Mouse (Mus musculus): Measurements from ENCODE around the gene Rab40c.

Rab40c gene

DNA sequence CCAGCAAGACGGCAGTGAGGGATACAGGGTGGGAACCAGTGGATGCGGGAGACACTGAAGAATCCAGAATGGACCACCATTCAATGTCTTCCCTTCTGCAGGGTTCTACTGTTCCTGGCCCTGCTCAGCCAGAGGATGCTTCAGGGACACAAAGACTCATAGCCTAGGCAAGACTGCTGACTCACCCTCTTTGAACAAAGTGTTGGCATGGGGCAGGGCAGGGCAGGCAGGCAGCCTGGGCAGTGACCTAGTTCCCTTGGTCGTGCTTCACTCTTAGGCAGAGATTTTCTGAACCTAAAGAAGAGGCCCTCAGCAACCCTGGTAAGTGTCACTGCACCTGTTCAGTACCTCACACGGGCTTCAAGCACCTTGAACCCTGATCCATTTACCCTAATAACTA is 7.7 kb downstream of the Rab40c start:
- ATAC-seq (ENCODE audit: insufficient number of reproducible peaks, low FRiP score, low TSS enrichment), result peak; percentile 84; the same call in 1 of the 2 replicates

DNA sequence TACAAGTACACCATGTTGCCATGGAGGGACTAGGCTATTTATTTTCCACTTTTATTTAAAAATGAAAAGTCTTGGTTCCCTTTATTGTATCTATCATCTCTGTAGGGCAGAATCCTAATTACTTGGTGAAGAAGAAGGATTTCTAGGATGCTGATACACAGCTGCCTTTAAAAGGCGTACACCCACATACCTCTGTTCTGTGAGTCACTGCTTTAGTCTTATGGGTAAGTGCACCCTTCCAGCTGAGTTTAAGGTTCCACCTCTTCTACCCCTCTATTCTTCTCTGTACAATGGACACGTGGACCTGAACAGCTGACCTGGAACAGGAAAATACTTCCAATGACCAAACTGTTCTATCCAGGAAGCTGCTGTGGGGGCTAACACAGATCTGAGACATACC is 11.9 kb downstream of the Rab40c start:
- no peak for ATAC-seq (ENCODE audit: insufficient number of reproducible peaks, low FRiP score, low TSS enrichment)

DNA sequence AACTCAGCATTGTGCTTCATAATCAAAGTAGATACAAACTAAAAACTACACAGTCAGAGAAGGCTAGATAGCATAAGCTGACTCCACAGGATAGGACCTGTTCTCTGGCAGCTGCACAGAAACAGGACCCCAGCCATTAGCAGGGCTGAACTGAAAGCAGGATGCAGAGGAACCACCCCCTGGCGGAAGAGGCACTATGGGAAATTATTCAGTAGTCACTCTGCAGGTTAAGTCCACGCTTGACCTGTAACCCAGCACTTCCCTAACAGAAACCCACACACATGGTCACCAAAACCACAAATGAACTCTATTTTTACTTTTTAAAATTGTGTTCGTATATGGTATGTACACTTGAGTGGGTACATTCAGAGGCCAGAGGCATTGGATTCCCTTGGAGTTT is 16.5 kb downstream of the Rab40c start:
- no peak for ATAC-seq (ENCODE audit: insufficient number of reproducible peaks, low FRiP score, low TSS enrichment)

DNA sequence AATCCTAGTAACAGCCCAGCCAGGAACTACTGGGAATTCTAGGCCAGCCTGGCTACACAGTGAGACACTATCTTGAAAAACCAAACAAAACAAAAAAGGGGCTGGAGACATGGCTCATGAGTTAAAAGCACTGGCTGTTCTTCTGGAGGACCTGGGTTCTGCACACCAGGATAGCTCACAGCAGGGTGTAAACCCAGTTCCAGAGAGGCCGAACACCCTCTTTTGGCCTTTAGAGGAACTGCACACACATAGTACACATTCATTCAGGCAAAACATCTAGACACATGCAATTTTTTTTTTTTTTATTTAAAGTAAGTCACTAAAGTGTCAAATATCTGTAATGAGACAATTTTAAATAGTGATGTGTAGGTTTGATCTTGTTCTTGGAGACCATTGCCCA is 19.3 kb downstream of the Rab40c start:
- no peak for ATAC-seq (ENCODE audit: insufficient number of reproducible peaks, low FRiP score, low TSS enrichment)

DNA sequence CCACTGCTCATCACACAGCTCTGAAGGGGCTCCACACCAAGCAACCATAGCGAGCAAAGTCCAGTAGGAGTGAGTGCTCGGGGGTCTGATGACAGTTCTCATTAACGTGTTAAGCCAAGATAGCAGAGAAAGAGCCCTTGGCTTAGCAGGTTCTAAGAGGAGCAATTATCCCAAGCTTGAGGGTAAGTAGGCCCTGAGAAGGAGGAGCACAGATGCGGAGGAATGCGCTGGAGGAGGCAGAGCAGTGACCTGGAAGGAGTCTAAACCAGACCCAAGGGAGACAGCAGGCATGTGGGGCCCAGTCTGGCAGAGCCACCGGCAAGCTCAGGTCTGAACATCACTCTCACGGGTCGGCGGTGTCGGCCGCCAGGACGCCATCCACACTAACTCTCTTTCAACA is 23.6 kb downstream of the Rab40c start:
- no peak for ATAC-seq (ENCODE audit: insufficient number of reproducible peaks, low FRiP score, low TSS enrichment)

DNA sequence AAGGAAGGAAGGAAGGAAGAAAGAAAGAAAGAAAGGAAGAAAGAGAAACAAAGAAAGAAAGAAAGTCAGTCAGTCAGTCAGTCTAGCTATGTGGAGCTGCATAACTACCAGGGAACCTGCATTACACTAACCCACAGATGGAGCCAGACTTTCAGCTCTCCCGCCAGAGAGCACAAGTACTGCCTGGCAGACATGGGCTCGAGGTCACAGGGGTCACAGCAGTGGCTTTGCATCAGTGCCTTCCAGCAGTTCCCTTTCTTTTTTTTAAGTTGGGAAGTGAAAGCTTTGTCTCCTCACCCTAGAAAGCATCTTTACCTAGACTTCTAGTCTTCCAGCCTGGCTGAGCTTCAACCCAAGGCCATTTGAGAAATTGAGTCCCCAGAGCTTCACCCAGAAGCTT is 24.1 kb downstream of the Rab40c start:
- no peak for ATAC-seq (ENCODE audit: insufficient number of reproducible peaks, low FRiP score, low TSS enrichment)

DNA sequence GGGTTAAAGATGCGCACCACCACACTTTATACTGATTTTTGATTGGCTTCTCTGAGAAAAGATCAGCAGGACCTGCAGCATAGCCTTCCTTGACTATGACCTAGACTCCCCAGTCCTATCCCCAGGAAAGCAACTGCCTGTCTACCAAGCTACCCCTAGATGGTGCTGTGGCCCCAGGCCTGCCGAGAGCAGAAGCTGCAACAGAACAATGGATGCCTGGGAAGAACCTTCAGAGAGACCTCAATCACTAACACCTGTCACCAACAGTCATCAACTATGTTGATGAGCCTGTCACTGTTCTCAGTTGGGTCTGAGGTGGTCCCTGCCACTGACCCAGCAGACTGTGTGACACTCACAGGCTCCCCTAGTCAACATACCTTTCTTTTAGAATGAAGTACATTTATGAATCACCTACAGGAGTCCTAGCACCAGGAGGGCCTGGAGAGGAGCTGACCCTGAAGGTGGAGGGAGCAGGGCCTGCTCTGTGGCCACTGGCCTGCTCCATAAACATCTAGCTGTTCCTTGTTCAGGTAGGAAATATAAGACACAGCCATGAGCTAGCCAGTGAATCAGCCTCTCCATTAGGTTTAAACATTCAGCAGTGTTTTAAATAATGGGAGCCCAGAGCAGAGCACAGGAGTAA is 25.4 kb downstream of the Rab40c start:
- ATAC-seq (ENCODE audit: insufficient number of reproducible peaks, low FRiP score, low TSS enrichment), result peak; percentile 68; the same call in 1 of the 2 replicates

DNA sequence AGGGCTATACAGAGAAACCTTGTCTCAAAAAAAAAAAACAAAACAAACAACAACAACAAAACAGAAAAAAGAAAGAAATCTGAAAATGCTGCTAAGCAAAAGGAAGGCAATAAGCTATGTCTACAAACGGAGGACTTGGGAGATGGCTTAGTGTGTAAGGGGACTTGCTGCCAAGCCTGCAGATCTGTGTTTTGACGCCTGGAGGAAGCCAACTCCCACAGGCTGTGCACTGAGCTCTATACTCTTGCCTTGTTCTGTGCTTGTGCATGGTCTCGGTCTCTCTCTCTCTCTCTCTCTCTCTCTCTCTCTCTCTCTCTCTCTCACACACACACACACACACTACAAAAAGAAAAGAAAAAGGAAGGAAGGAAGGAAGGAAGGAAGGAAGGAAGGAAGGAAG is 30.7 kb downstream of the Rab40c start:
- no peak for ATAC-seq (ENCODE audit: insufficient number of reproducible peaks, low FRiP score, low TSS enrichment)

DNA sequence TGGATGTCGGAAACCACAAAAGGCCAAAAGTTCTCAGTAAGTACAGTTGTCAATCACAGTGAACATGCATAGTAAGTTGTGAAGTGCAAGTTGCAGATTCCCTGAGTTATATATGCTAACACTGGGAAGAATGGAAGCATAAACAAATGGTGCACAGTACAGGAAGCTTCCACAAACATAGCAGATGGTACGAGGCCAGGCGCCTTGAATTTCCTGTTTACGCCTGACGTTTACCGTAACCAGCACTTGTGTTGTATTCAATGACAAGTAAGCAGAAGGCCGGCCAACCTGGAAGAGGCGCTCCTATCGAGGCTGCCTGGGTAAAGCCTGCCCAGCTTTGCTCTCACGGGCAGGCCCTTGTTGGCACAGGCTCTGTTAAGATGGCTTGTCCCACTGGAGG is 32.1 kb downstream of the Rab40c start:
- no peak for ATAC-seq (ENCODE audit: insufficient number of reproducible peaks, low FRiP score, low TSS enrichment)

DNA sequence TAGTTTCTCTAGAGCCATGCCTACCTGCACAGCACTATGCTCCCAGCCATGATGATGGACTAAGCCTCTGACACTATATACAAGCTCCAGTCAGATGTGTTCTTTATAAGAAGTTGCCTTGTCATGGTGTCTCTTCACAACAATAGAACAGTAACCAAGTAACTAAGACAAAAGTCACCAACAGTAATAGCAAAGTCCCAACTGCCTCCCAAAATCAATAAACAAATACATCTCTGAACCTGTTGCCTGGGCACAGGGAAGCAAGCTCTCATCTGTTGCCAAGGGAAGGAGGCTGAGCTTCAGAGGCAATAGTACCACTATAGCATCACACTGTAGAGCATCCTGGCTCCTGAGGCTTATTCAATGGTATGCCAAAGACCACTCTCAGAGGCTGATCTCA is 32.7 kb downstream of the Rab40c start:
- no peak for ATAC-seq (ENCODE audit: insufficient number of reproducible peaks, low FRiP score, low TSS enrichment)

DNA sequence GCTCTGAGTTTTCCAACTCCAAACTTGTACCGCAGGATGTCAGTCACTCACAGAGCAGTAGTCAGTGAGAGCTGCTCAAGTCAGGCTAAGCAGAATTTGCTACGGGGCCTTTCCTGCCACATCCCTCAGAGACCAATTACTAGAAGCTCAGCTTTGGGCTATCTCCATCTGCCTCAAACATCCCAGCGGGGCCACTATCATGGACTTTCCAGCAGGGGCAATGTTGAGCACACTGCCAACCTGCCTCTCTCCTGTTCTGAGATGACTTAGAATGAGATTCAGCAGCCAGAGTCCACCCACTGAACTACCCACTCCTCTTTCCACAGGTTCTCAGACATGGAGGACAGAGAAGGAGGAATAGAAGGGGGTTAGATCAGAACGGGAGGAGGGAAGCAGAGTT is 33.9 kb downstream of the Rab40c start:
- ATAC-seq (ENCODE audit: insufficient number of reproducible peaks, low FRiP score, low TSS enrichment), result no peak

DNA sequence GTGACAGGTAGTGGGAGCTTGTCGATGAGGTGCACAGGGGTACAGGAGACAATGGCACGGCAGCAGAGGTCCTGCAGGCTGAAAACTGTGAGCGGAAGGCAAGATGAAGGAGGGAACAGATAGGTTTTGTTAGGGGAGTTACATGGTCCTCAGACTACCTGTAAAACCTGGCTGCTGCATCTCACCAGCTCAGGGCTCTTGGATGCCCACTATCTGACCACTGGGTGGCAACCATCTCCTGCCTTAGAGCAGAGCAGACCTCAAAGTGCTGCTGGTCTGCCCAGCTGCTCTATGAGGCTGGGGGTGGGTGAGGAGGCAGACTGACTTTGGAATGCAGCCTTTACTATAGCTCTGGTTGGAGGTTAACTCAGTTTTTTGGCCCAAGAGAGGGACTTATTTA is 35.7 kb downstream of the Rab40c start:
- ATAC-seq (ENCODE audit: insufficient number of reproducible peaks, low FRiP score, low TSS enrichment), result no peak

DNA sequence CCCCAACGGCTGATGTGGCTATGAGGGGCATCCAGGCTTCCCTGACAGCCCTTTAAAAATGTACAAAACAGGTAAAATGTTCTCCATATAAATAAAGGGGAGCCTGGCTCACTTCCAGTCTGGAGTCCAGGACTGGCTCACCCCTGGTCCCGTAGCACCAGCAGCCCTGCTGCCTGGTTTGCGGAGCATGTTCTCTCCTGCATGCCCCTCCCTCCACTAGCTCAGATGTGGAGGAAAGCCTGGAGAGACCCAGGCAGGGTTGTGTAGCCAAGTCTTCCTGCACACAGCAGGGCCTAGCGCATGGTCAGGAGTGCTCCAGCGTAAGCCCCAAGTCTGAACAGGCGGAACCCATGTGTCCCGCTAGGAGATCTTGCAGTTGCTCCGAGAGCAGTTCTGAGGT is 36.3 kb downstream of the Rab40c start:
- no peak for ATAC-seq (ENCODE audit: insufficient number of reproducible peaks, low FRiP score, low TSS enrichment)

DNA sequence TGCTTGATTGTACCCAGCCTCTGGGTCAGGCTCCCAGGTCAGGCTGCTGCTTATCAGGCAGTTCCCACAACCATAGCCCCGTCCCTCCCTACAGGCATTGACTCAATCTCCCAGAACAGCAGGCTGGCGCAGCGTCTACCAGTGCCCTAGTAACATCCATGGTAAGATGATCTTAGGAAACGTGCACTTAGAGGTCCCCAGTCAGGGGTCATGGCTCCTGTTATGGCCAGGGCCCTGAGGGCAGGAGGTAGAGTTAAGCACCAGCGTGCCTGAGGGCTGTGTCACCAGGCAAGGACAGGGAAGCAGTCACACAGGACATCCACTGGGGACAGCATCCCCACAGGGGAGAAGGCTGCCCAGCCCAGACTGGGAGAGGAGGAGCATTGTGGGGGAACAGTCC is 37.2 kb downstream of the Rab40c start:
- ATAC-seq (ENCODE audit: insufficient number of reproducible peaks, low FRiP score, low TSS enrichment), result no peak

DNA sequence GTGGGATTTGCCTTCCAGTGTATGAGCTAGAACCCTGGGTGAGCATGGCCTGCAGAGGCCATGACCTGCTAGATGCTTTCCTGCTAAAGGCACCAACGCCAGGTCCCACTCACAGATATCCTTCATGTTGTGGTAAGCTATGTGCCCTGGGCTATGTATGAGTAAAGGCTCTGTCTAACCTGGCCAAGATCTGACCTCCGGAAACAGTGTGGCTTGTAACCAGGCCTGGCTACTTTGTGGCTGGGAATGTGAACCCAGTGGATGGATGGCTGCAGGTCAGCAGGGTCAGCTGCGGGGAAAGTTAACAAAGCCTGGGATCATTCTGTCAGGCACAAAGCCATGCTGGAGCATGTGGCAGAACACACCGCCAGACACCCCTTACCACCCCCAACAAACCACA is 37.8 kb downstream of the Rab40c start:
- no peak for ATAC-seq (ENCODE audit: insufficient number of reproducible peaks, low FRiP score, low TSS enrichment)

DNA sequence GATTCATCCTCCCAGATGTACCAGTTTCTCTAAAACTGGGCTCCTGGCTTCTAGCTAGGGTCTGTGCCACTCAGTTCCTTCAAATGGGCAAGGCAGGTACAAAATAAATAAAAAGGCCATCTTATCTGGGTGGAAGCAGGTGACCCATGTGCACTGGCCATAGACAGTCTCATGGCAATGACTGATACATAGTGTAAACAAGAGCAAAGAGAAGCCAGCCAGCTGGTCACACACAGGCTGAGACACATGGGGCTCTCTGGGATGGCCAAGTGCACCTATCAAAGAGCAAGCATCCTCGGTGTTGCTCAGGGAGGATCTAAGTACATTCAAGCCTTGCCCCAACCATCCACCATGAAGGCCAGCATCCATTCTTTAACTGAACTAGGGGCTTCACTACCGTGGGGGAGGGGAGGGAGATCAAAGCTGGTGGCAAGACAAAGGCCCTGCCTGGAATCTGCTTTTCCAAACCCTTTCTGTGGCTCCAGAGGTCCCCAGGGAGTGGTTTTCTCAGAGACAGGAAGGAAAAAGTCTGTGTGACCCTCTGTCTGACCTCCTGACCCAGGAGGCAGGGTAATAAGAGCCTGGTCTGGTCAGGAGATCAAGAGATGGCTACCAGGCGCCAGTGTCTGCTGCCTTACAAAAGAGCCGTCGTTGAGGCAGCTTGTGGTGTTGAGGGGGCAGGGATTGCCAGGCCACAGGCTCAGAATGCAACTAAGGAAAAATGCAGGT is 38.5 kb downstream of the Rab40c start:
- no peak for ATAC-seq (ENCODE audit: insufficient number of reproducible peaks, low FRiP score, low TSS enrichment)

DNA sequence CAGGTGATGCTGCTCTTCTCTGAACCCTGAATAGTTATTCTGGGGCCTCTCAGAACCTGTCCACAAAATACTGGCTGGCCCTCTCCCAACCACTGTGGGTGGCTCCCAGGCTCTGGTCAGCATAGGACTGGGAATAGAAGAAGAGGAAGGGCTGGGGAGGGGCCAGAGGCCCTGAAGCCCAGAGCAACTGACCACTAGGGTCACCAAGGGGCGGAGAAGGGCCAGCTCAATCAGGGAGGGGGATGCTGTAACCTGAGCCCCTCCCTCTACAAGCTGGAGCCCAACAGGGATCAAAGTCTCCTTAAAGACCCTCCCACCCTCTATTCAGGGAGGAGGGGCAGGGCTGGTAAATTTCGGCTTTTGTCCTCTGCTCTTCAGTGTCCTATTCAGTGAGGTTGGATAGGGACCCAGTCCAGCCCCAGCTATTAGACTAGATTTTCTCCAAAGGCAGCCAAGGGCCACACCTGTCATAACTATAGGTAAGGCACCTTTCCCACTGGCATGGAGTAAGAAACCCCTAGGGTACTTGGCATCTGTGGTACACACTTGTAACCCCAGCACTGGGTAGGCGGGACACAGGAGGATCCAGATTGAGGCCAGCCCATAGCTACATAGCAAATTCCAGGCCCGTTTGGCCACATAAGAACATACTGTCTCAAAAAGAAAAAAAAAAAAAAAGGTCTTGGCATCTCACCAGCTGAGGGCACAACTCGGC is 39.2 kb downstream of the Rab40c start, which contains the start of gene Wfikkn1:
TSS of gene Wfikkn1 (minus strand) at position 663 of the 715 bp plus-strand sequence.
- no peak for ATAC-seq (ENCODE audit: insufficient number of reproducible peaks, low FRiP score, low TSS enrichment)

DNA sequence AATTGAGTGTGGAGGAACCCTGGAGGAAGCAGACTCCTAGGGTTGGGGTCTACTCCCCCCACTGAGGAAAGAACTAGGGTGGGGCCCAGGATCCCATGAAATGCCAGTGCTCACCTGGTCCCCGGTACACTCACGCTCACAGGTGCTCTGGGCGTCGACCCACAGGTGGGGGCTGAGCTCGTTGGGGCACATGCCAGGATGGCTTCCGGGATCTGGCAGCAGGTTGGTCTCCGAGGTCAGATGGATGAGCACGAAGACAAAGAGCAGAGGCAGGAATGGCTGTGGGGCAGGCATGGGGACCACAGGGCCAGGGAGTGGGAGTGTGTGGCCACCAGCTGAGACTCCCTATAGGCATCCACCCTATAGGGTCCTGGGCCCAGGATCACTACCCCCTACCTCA is 39.8 kb downstream of the Rab40c start:
- no peak for ATAC-seq (ENCODE audit: insufficient number of reproducible peaks, low FRiP score, low TSS enrichment)

DNA sequence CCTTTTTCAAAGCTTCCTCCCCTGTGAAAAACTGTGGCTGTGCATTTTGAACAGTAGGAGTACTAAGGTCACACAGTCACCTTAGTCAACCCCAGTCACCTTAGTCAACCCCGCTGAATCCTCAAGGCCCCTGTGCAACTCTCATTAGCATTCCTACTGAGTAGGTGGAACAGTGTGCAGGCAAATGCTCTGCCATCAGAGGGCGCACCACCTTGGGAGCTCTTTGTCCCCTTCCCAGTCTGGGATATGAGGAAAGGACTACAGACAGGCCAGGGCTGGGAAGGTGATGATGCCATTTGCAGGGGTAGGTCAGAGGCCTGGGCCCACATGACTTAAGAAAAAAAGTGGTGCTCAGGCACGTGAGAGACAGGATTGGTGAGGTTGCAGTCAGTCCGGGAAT is 40.3 kb downstream of the Rab40c start:
- ATAC-seq (ENCODE audit: insufficient number of reproducible peaks, low FRiP score, low TSS enrichment), result no peak

DNA sequence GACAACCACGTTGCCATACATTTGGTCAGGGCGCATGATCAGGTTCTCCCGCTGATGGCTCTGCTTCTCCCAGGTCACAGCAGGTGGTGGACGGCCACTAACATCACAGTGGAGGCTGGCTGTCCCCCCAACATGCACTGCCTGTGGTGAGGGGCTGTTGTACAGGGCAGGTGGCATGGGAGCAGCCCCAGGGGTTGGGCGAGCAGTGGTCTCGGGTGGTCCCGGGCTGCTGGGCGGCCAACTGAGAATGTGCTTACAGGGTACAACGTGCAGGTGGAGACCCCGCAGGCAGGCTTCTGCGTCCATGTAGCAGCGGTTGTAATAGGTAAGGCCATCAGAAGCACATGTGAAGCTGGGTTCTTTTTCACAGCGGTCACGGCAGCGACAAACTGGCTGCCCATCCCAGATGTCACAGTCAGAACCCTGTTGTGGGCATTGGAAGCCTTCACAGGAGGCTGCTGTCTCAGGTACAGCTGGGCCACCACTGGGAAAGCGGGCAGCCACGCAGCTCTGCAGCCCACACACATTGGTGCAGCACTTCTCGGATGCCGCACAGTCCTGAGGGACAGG is 40.8 kb downstream of the Rab40c start:
- no peak for ATAC-seq (ENCODE audit: insufficient number of reproducible peaks, low FRiP score, low TSS enrichment)

All from cerebellum, adult (tissue).